Mouse (Mus musculus) right cerebral cortex, postnatal 4 days (tissue): ENCODE measurements around the gene Muc2.

Source experiments
- DNase-seq: peaks from one replicate; pipeline ENCODE4 v3.0.0-alpha.2; 2022

Muc2 gene

GRCm38 (mm10) chr7:141770988-141771387, 80.8 kb downstream of the Muc2 start:
- no peak for DNase-seq

GRCm38 (mm10) chr7:141772058-141772557, 82.0 kb downstream of the Muc2 start:
- no peak for DNase-seq

GRCm38 (mm10) chr7:141774855-141775254, 84.7 kb downstream of the Muc2 start:
- DNase-seq: no peak

GRCm38 (mm10) chr7:141776199-141776598, 86.1 kb downstream of the Muc2 start:
- DNase-seq: no peak

GRCm38 (mm10) chr7:141788677-141789452, 98.7 kb downstream of the Muc2 start, which contains the start of gene Muc5ac:
TSS of gene Muc5ac (plus strand) at chr7:141788972.
- DNase-seq: no peak

GRCm38 (mm10) chr7:141794251-141794650, 104.1 kb downstream of the Muc2 start:
- DNase-seq: no peak

GRCm38 (mm10) chr7:141803206-141803605, 113.1 kb downstream of the Muc2 start:
- no peak for DNase-seq
